ENCODE assay signal across 9 mouse cellular contexts in genomic region chr8:126073141-126073740, GRCm38 (mm10).
A peak's percentile ranks its signal among the peaks of the same experiment; 100 is the strongest.
DNase-seq lines count a peak whose midpoint lies in the region; ATAC-seq lines count a peak whose summit lies in the region.
"Had no signal": no experiment of that assay in that cellular context is flagged by ENCODE, and none has a peak within 500 bp of the region (broad histone marks: within the 10 kb centered on the region; RNA-seq: fewer than 3 reads in every experiment).

No protein-coding gene starts in this region.

- H3K9me3 ChIP-seq in forebrain, embryonic 16.5 days (ENCODE audit: control insufficient read depth, low read length): no peaks in the 10 kb centered on the region; the same call in 1 of the 2 replicates

- intact Hi-C loops in left cerebral cortex, postnatal 4 days (cut with DNase I): no loop called here

- ATAC-seq in forebrain, embryonic 16.5 days: peak; percentile 77; the same call in 1 of the 2 replicates

- WGBS in forebrain, embryonic 16.5 days: 12% methylated on average over 7 of the region's 7 CpGs

- H3K27ac ChIP-seq in forebrain, embryonic 16.5 days (ENCODE audit: low read length): no peak overlapping the region

- peaks cover 13% of the 10 kb centered on the region for H3K4me1 ChIP-seq in forebrain, embryonic 16.5 days (replicated peaks; ENCODE audit: control insufficient read depth, insufficient read depth, low read length)

- H3K9ac ChIP-seq in forebrain, embryonic 16.5 days (replicated peaks; ENCODE audit: low read depth, low read length): no peak overlapping the region

- no peak overlapping the region for H3K4me3 ChIP-seq in forebrain, embryonic 16.5 days (replicated peaks; ENCODE audit: low read length)

- no peaks in the 10 kb centered on the region for H3K36me3 ChIP-seq in forebrain, embryonic 16.5 days (ENCODE audit: control insufficient read depth, insufficient read depth)
- H3K36me3 ChIP-seq: G1E had no signal

- peak; percentile 65 for DNase-seq in right cerebral cortex, adult 18-20 months
- no peak for DNase-seq in right cerebral cortex, postnatal 4 days
- DNase-seq in left cerebral cortex, postnatal 4 days: peak; percentile 43
- DNase-seq in retina, postnatal 1 day: peak; percentile 93
- DNase-seq in spleen, adult 18-20 months: no peak
- DNase-seq in ovary, postnatal 14 days (ENCODE audit: low spot score): no peak
- no peak for DNase-seq in thymus, postnatal 4 days

- H3K27me3 ChIP-seq in forebrain, embryonic 16.5 days (replicated peaks; ENCODE audit: control insufficient read depth, insufficient read depth, low read length): no peaks in the 10 kb centered on the region

- peak overlapping the region; percentile 0 for H3K4me2 ChIP-seq in forebrain, embryonic 16.5 days (ENCODE audit: low read length)

Comparison
In these comparisons a context has a peak if more than half of its experiments do, and no peak if none do; other contexts are left out.
1. DNase-seq: peak in right cerebral cortex, adult 18-20 months (single experiment), left cerebral cortex, postnatal 4 days (single experiment) and retina, postnatal 1 day (single experiment); none in right cerebral cortex, postnatal 4 days (single experiment), spleen, adult 18-20 months (0 of 2), ovary, postnatal 14 days (single experiment) and thymus, postnatal 4 days (single experiment).